Mouse (Mus musculus) bone marrow, adult 2 months (tissue): ENCODE results near the gene Coq5.

Source experiments
- CTCF ChIP-seq: fragments of 200-500 bp; IDR thresholded peaks from 2 replicates; pipeline ENCODE4 v1.5.1; 2011; ENCODE audit warnings: low read length, control low read depth; ENCODE audit not compliant: control insufficient read depth, insufficient read depth
- POLR2A ChIP-seq: fragments of 200-500 bp; IDR thresholded peaks from 2 replicates; pipeline ENCODE4 v1.6.1; 2011; ENCODE audit warnings: low read depth, mild to moderate bottlenecking, control low read depth, low read length, borderline replicate concordance; ENCODE audit not compliant: control insufficient read depth

- TF ChIP-seq CTCF: no peak
- no peak for TF ChIP-seq POLR2A
Measured at GRCm38 (mm10) chr5:115274353-115274752, 5.1 kb upstream of the Coq5 start.
